Mouse (Mus musculus): ENCODE measurements at regions not wholly inside any gene's neighbourhood (a gene's known extent, or its start where the extent isn't known, plus 50 kb on each side); places are given as distances from the start of the nearest gene placed in this dataset.

GRCm38 (mm10) chr4:9116955-9117647 is 878.3 kb upstream of the Car8 start:
- no peak for TF ChIP-seq GATA4 (IDR thresholded peaks at IDR 0.05; ENCODE audit: insufficient replicate concordance, low read length)

GRCm38 (mm10) chr4:9115874-9116273 is 877.0 kb upstream of the Car8 start:
- no peak for TF ChIP-seq GATA4 (IDR thresholded peaks at IDR 0.05; ENCODE audit: insufficient replicate concordance, low read length)

GRCm38 (mm10) chr4:9113982-9114381 is 875.1 kb upstream of the Car8 start:
- no peak for TF ChIP-seq GATA4 (IDR thresholded peaks at IDR 0.05; ENCODE audit: insufficient replicate concordance, low read length)

- no peak for TF ChIP-seq GATA4 (IDR thresholded peaks at IDR 0.05; ENCODE audit: insufficient replicate concordance, low read length)
Observed at GRCm38 (mm10) chr4:9110355-9110754, 871.5 kb upstream of the Car8 start.

GRCm38 (mm10) chr4:9107295-9107694 is 868.5 kb upstream of the Car8 start:
- no peak for TF ChIP-seq GATA4 (IDR thresholded peaks at IDR 0.05; ENCODE audit: insufficient replicate concordance, low read length)

- TF ChIP-seq GATA4 (IDR thresholded peaks at IDR 0.05; ENCODE audit: insufficient replicate concordance, low read length): no peak
Observed at GRCm38 (mm10) chr4:9106778-9107177, 867.9 kb upstream of the Car8 start.

GRCm38 (mm10) chr4:9104657-9105056 is 865.8 kb upstream of the Car8 start:
- TF ChIP-seq GATA4 (IDR thresholded peaks at IDR 0.05; ENCODE audit: insufficient replicate concordance, low read length): no peak

GRCm38 (mm10) chr4:9103958-9104357 is 865.1 kb upstream of the Car8 start:
- TF ChIP-seq GATA4 (IDR thresholded peaks at IDR 0.05; ENCODE audit: insufficient replicate concordance, low read length): no peak

- no peak for TF ChIP-seq GATA4 (IDR thresholded peaks at IDR 0.05; ENCODE audit: insufficient replicate concordance, low read length)
Observed at GRCm38 (mm10) chr4:9096809-9097700, 858.2 kb upstream of the Car8 start.

- TF ChIP-seq GATA4 (IDR thresholded peaks at IDR 0.05; ENCODE audit: insufficient replicate concordance, low read length): no peak
Observed at GRCm38 (mm10) chr4:9096274-9096673, 857.4 kb upstream of the Car8 start.

- no peak for TF ChIP-seq GATA4 (IDR thresholded peaks at IDR 0.05; ENCODE audit: insufficient replicate concordance, low read length)
Observed at GRCm38 (mm10) chr4:9095646-9096045, 856.8 kb upstream of the Car8 start.

- no peak for TF ChIP-seq GATA4 (IDR thresholded peaks at IDR 0.05; ENCODE audit: insufficient replicate concordance, low read length)
Observed at GRCm38 (mm10) chr4:9094522-9094921, 855.7 kb upstream of the Car8 start.

GRCm38 (mm10) chr4:9094076-9094475 is 855.2 kb upstream of the Car8 start:
- no peak for TF ChIP-seq GATA4 (IDR thresholded peaks at IDR 0.05; ENCODE audit: insufficient replicate concordance, low read length)

GRCm38 (mm10) chr4:9083526-9083925 is 844.7 kb upstream of the Car8 start:
- TF ChIP-seq GATA4 (IDR thresholded peaks at IDR 0.05; ENCODE audit: insufficient replicate concordance, low read length): no peak

GRCm38 (mm10) chr4:9081701-9082562 is 843.1 kb upstream of the Car8 start:
- no peak for TF ChIP-seq GATA4 (IDR thresholded peaks at IDR 0.05; ENCODE audit: insufficient replicate concordance, low read length)
